Comparison of ENCODE assay signal across 14 mouse cellular contexts in the genomic region with DNA sequence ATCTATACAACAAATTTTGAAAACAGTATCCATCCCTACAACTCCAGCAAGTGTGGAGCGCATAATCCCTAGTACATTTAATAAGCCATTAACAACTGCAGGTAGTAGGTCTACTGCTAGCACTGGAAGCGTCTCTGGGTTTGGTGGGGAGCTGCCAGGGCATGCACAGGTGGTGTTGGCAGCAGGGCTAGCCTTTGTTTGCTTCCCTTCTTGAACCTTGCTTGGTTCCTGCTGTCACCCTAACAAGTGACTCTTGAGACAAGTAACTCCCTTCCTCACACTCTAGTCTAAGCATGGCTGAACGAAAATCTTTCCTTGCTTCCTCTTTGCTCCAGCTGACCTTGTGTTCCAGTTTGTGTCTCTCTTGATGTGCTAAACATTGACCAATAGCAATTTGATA.
"Had no signal": no experiment of that assay in that cellular context is flagged by ENCODE, and none has a peak within 500 bp of the region (broad histone marks: within the 10 kb centered on the region; RNA-seq: fewer than 3 reads in every experiment).

No protein-coding gene starts in this region.

- H3K9ac ChIP-seq: intestine, embryonic 15.5 days; kidney, embryonic 15.5 days; limb, embryonic 13.5 days; liver, embryonic 12.5 days; neural tube, embryonic 13.5 days; stomach, embryonic 15.5 days had no signal

- H3K27me3 ChIP-seq: intestine, embryonic 15.5 days; kidney, embryonic 15.5 days; limb, embryonic 13.5 days; neural tube, embryonic 13.5 days; stomach, embryonic 15.5 days had no signal

- H3K27ac ChIP-seq: intestine, embryonic 15.5 days; kidney, embryonic 15.5 days; limb, embryonic 13.5 days; liver, embryonic 12.5 days; midbrain, embryonic 10.5 days; neural tube, embryonic 13.5 days; stomach, embryonic 15.5 days had no signal

- H3K4me3 ChIP-seq: intestine, embryonic 15.5 days; kidney, embryonic 15.5 days; limb, embryonic 13.5 days; liver, embryonic 12.5 days; midbrain, embryonic 10.5 days; neural tube, embryonic 13.5 days; stomach, embryonic 15.5 days had no signal

- H3K4me1 ChIP-seq: intestine, embryonic 15.5 days; kidney, embryonic 15.5 days; limb, embryonic 13.5 days; liver, embryonic 12.5 days; stomach, embryonic 15.5 days had no signal

- H3K9me3 ChIP-seq: intestine, embryonic 15.5 days; kidney, embryonic 15.5 days; limb, embryonic 13.5 days; liver, embryonic 12.5 days; midbrain, embryonic 10.5 days; neural tube, embryonic 13.5 days; stomach, embryonic 15.5 days had no signal

- DNase-seq: kidney, adult 18-20 months; kidney, postnatal 14 days; left cerebral cortex, postnatal 4 days; retina, postnatal 1 day; right cerebral cortex, postnatal 4 days; thymus, postnatal 4 days had no signal

- H3K4me2 ChIP-seq: intestine, embryonic 15.5 days; kidney, embryonic 15.5 days; limb, embryonic 13.5 days; liver, embryonic 12.5 days; neural tube, embryonic 13.5 days; stomach, embryonic 15.5 days had no signal

- H3K36me3 ChIP-seq: intestine, embryonic 15.5 days; kidney, embryonic 15.5 days; limb, embryonic 13.5 days; liver, embryonic 12.5 days; midbrain, embryonic 10.5 days; neural tube, embryonic 13.5 days; stomach, embryonic 15.5 days had no signal

- ATAC-seq: intestine, embryonic 15.5 days; liver, embryonic 12.5 days; midbrain, embryonic 16.5 days had no signal
